Mouse (Mus musculus) 3T3-L1 (cell line): Measurements from ENCODE around the gene Fam219a.
A peak's percentile ranks its signal among the peaks of the same experiment; 100 is the strongest.

Experiments used
- DNase-seq: peaks from one replicate; pipeline ENCODE4 v3.0.0-alpha.2; 2015; ENCODE audit warnings: low read depth, low spot score

The Fam219a gene

DNA sequence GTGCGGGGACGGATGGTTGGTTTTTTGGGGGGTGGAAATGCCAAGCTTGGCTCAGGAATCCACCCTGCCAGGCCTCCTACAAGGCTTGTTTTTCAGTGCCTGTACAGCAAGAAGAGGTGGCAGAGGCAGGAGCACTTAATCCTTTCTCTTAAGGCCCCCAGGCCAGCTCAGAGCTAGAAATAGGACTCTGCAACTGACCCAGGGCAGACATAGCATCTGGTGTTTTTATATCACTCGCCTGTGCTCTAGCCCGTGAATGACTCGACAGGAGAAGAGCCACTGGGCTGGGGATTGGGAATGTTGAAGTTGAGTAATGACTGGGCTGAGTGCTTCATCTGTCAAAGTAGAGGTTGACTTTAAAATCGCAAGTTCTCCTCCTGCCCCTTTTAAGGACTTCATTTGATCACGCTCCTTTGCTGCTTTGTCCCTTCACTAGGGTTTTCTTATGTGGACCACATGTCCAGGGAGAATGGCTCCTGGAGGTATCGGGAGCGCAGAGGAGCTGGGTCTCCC is 91.6 kb downstream of the Fam219a start:
- no peak for DNase-seq

DNA sequence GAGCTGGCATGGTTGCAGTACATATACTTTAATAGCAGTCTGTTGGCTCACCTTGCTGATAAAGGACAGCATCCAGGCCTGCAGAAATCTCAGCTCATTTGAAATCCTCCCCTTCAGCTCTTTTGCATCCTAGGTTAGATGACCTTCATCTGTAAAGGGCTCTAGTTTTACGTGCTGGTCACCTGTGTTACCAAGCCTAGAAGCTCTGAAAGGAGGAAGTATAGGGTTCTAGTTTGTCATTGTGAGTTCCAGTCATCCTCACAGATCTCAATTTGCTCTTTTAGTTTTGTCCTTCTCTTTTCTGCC is 98.0 kb downstream of the Fam219a start:
- DNase-seq, result no peak

DNA sequence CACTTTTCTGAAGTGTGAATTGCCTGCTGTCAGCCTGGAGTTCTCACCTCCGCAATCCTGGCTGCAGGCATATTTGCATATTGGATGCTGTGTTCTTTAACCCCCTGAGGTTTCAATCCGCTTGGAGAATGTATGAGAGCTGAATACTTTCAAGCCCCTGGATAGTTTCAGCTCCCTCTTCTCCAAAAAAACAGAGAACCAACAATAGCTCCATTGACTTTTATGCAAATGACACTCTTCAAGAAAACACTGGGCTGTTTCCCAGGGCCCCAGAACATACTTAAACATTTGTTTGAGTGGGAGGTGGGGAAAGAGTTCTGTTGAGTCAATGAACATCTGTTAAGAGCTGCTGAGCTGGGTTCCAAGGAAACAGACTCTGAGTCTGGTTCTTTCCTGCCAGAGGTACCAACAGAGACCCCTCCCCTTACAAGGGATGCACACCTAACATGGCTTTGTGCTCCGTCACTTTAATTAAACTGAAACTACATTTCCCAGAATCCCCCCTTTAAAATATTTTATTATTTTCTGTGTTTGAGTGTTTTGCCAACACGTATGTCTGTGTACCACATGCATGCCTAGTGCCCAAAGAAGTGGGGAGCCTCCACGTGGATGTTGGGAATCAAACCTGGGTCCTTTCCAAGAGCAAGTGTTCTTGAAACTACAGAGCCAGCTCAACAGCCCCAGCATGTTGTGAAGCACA is 98.5 kb downstream of the Fam219a start:
- DNase-seq, result no peak

DNA sequence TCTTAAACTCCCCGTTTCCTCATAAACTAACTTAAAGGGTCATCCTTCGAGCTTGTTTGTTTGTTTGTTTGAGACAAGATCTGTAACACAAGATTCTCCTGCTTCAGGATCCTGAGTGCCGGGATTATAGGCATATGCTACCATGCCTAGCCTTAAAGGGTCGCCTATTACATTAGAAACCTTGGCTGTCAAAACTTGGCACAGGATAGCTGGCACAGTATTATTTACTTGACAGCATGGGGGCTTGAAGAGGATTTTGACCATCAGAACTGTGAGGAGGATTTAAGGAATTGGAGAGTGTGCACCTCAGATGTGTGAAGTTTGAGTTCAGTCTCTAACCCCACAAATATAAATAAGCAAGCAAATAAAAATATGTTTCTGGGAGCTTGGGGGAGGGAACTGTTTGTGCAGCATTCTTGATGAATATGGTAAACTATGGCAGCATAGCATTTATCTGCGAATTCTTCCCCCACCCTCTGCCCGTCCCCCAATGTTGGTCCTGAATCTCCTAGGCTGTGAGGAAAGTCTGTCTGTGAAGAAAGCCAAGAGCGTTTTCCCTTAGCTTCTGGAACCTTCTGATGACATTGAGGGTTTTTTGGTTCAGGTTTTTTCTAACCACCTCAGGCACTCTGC is 99.2 kb downstream of the Fam219a start:
- no peak for DNase-seq

DNA sequence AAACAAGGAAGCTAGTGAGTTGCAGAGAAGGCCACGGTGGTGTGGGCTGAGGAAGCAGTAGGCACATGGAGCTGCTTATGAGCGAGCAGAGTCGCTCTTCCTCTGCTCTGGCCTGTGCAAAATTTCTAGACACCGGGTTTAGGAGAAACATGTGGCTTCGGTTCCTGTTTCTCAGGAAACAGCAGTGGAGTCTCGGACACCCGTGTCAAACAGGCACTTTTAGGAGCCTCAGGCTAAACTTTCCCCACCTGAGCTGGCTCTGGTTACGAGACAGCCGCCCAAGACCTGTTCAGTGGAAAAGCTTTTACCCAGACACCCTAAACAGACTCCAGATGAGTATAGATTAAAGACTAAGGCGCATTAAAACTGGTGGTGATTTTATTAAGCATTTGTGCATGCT is 100.1 kb downstream of the Fam219a start:
- no peak for DNase-seq

DNA sequence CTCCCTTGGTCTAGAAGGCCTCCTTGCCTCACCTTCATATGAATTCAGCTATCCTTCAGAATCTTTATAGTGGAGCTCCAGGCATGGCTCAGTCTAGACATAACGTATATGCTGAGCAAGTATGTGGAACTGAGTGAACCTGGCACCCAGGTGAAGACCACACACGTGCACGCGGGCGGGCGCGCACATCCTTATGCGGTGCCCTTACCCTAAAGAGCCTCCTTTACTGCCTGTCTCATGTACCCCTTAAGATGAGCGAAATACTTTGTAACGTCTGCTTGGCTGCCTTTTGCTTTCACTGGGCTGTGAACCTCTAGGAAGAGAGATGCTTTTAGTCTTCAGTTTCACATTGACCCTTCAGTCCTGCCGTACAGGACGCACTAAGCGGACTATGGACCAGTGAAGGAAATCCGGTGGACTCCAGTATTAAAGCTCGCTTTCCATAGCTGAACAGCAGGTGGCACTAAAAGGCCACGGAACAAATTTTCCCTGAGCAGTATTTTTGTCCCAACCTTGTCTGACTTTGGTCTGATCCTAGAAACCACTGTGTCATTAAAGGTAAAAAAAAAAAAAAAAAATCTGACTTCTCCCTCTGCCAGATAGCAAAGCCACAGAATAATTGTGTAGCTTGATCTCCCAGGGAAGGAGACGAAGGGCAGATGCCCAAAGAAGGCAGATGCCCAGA is 100.8 kb downstream of the Fam219a start:
- peak; percentile 67 for DNase-seq
